Mouse (Mus musculus) spleen, adult 2 months (tissue): ENCODE measurements around the gene Skiv2l.

Experiments
- CTCF ChIP-seq: fragments of 200-500 bp; IDR thresholded peaks from 2 replicates; pipeline ENCODE4 v1.5.1; 2011; ENCODE audit warnings: mild to moderate bottlenecking, inconsistent platforms; ENCODE audit not compliant: insufficient read depth, insufficient read length, insufficient replicate concordance; ENCODE audit errors: extremely low read depth
- POLR2A ChIP-seq: fragments of 200-500 bp; IDR thresholded peaks from 2 replicates; pipeline ENCODE4 v1.6.1; 2011; ENCODE audit warnings: low read depth, low read length, inconsistent platforms

DNA sequence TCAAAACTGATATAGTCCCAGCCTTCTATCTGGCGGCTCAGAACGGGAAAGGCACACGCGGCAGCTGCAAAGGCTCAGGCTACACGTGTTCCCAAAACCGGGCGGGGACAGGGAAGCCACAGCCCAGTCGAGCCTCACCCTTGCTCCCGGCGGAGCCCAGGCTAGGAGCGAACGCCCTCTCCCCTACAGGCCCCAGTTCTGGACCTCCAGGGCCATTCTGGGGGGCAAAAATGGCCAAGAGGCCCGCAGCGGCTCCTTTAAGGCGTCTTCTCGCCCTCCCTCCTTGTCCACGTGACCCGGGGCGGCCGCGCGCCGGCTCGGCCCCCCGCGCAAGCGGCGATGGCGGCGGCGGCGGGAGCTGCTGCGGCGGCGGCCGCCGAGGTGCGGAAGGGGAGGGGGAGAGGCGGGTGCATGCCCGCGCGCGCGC lies 48.2 kb upstream of the Skiv2l start, which contains the start of the genes C2 and Ehmt2:
- TF ChIP-seq POLR2A = no peak
- no peak for TF ChIP-seq CTCF
